Mouse (Mus musculus): ENCODE measurements at regions not wholly inside any gene's neighbourhood (a gene's known extent, or its start where the extent isn't known, plus 50 kb on each side); places are given as distances from the start of the nearest gene placed in this dataset.
"Not testable (repeated sequence)": the region's sequence is repeated elsewhere in the genome, so short reads cannot be mapped to it uniquely, and the experiment has no call there.

DNA sequence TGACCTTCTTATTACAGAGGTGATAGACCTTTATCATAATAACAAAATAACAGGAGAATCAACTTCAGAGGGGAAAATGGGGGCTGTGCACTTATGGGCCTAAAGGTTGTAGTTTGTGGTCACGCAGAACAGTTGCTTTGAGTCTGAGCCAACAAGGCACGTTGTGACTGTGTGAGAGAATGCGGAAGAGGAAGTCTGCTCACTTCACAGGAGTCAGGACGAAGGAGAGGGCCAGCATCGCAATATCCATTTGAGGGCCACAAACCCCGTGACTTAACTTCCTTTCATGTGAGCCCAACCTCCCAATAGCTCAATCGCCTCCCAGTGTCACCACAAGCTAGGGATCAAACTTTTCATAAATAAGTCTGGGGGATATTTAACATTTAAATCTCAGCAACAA is 246.6 kb upstream of the Jarid2 start:
- Histone ChIP-seq H3K4me3 (replicated peaks; ENCODE audit: low read length) (no peak overlapping the region), H3K27me3 (ENCODE audit: insufficient read depth, low read length) (0 out of 2 replicates have a peak, but pooled peaks cover 8% of the 10 kb centered on the region), H3K36me3 (ENCODE audit: insufficient read depth, low read length) (no peaks in the 10 kb centered on the region), H3K4me1 (replicated peaks; ENCODE audit: low read depth, low read length) (peaks cover 18% of the 10 kb centered on the region), H3K9me3 (ENCODE audit: low read length) (peaks cover 22% of the 10 kb centered on the region)
- TF ChIP-seq CTCF (conservative IDR thresholded peaks at IDR 0.05; ENCODE audit: low read length) (no peak), POU5F1 (IDR thresholded peaks at IDR 0.05; ENCODE audit: borderline replicate concordance, low read length) (no peak), NANOG (IDR thresholded peaks at IDR 0.05; ENCODE audit: borderline replicate concordance, low read length) (no peak)

DNA sequence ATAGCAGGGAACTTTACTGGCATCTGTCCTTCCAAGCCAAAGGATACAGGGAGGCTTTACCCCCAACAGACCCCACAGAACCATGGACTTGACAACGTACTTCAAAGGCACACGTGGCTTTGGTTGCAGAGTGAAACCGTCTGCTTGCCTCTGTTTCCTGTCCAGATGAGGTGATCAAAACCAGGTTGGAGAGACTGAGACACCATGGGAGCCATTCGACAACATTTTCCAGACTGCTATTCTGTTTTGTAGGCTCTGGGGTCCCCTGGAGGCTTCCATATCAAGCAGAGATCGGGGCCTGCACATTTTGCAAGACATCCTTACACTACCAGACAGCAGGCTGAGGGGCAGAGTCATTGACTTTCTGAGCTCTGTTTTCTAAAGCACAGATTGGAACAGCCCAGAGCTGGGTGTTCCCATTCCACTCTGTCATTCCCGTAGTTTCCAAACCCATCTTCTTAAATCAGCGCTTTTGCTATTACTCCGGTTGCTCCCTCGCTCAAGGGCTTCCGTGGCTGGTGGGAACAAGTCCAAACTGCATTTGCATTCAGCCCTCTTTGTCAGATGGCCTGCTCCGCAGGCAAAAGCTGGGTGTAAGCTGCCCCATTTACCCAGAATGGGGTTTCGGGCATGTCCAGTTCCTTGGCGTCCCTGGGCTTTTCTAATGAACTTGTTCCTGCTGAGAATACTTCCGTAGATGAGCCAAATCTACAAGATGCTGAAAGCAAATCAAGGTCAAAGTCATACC is 244.5 kb upstream of the Jarid2 start:
- peaks cover 18% of the 10 kb centered on the region for H3K4me1 ChIP-seq (replicated peaks; ENCODE audit: low read depth, low read length)
- H3K9me3 ChIP-seq (ENCODE audit: low read length), result peaks cover 4% of the 10 kb centered on the region
- TF ChIP-seq CTCF (conservative IDR thresholded peaks at IDR 0.05; ENCODE audit: low read length) (no peak), POU5F1 (IDR thresholded peaks at IDR 0.05; ENCODE audit: borderline replicate concordance, low read length) (no peak), NANOG (IDR thresholded peaks at IDR 0.05; ENCODE audit: borderline replicate concordance, low read length) (no peak)
- H3K36me3 ChIP-seq (ENCODE audit: insufficient read depth, low read length), result no peaks in the 10 kb centered on the region
- 0 out of 2 replicates have a peak, but pooled peaks cover 8% of the 10 kb centered on the region for H3K27me3 ChIP-seq (ENCODE audit: insufficient read depth, low read length)
- H3K4me3 ChIP-seq (replicated peaks; ENCODE audit: low read length), result no peak overlapping the region

DNA sequence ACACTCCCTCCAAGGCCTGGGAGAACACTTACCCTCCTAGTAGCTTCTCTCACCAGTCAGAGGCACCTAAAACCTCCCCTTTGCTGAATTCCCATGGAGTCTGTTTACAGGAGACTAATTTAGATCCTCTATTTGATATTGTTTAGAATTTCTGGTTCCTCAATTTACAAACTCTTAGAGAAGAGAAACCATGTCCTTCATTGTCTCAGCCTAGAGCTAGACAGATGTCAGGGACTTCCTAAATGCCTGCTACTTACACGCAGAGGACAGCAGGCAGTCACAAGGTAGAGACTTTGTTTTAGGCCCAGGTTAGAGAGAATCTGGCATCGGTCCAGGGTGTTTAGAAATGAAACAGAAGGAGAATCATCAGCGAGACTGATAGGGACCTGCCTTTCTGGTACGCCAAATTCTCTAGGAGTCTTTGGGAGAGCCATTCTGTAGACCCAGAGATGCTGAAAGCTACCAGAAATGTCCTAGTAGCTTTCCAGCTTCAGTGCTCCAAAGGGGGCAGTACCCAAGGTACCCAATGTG is 238.3 kb upstream of the Jarid2 start:
- Histone ChIP-seq H3K36me3 (ENCODE audit: insufficient read depth, low read length) (no peaks in the 10 kb centered on the region), H3K27me3 (ENCODE audit: insufficient read depth, low read length) (0 out of 2 replicates have a peak, but pooled peaks cover 3% of the 10 kb centered on the region), H3K4me3 (replicated peaks; ENCODE audit: low read length) (no peak overlapping the region), H3K9me3 (ENCODE audit: low read length) (no peaks in the 10 kb centered on the region), H3K4me1 (replicated peaks; ENCODE audit: low read depth, low read length) (peaks cover 2% of the 10 kb centered on the region; the same call in 1 of the 2 replicates)
- no peak for TF ChIP-seq CTCF (conservative IDR thresholded peaks at IDR 0.05; ENCODE audit: low read length)
- no peak for TF ChIP-seq POU5F1 (IDR thresholded peaks at IDR 0.05; ENCODE audit: borderline replicate concordance, low read length)
- no peak for TF ChIP-seq NANOG (IDR thresholded peaks at IDR 0.05; ENCODE audit: borderline replicate concordance, low read length)

DNA sequence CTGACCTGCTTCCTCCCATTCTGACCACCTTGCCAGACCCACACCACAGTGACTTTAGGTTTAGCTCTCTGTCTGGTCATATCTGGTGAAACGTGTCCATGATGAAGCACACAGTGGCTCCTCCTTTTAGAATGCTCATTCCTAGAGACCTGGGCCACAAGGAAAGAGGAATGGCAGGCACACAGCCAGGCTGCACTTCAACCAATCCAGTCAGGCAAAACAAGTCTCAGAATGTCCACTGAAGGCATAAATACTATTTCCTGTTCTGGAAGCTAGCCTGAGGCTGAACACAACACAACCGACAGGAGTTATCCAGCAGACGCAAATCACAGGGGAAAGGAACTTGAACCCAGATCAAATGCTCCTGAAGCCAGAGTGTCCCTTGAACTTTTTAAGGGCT is 235.4 kb upstream of the Jarid2 start:
- TF ChIP-seq CTCF (conservative IDR thresholded peaks at IDR 0.05; ENCODE audit: low read length) (no peak), NANOG (IDR thresholded peaks at IDR 0.05; ENCODE audit: borderline replicate concordance, low read length) (no peak), POU5F1 (IDR thresholded peaks at IDR 0.05; ENCODE audit: borderline replicate concordance, low read length) (no peak)
- no peaks in the 10 kb centered on the region for H3K4me1 ChIP-seq (replicated peaks; ENCODE audit: low read depth, low read length)
- H3K9me3 ChIP-seq (ENCODE audit: low read length), result no peaks in the 10 kb centered on the region
- no peaks in the 10 kb centered on the region for H3K36me3 ChIP-seq (ENCODE audit: insufficient read depth, low read length)
- no peak overlapping the region for H3K4me3 ChIP-seq (replicated peaks; ENCODE audit: low read length)
- no peaks in the 10 kb centered on the region for H3K27me3 ChIP-seq (ENCODE audit: insufficient read depth, low read length)

DNA sequence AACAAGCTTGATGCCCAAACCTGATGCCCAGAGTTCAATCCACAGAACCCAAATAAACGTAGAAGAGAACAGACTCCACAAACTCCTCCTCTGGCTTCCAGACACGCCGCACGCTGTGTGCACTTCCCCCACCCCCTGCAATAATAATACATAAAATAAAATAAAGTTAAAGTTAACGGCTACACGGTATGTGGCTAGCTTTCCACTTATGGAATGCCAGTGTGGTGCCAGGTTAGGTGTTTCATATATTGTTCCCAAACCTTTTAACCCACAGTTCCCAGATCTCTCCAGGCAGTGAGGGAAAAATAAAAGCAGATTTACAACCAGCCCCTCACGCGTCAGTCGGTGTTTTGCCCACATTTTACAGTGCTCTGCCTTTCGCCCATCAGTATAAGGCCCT is 233.8 kb upstream of the Jarid2 start:
- no peak for TF ChIP-seq POU5F1 (IDR thresholded peaks at IDR 0.05; ENCODE audit: borderline replicate concordance, low read length)
- TF ChIP-seq CTCF (conservative IDR thresholded peaks at IDR 0.05; ENCODE audit: low read length), result no peak
- no peak for TF ChIP-seq NANOG (IDR thresholded peaks at IDR 0.05; ENCODE audit: borderline replicate concordance, low read length)
- H3K36me3 ChIP-seq (ENCODE audit: insufficient read depth, low read length), result no peaks in the 10 kb centered on the region
- H3K9me3 ChIP-seq (ENCODE audit: low read length), result no peaks in the 10 kb centered on the region
- no peaks in the 10 kb centered on the region for H3K27me3 ChIP-seq (ENCODE audit: insufficient read depth, low read length)
- H3K4me3 ChIP-seq (replicated peaks; ENCODE audit: low read length), result no peak overlapping the region
- H3K4me1 ChIP-seq (replicated peaks; ENCODE audit: low read depth, low read length), result no peaks in the 10 kb centered on the region

GRCm38 (mm10) chr13:44496596-44496995 is 232.7 kb upstream of the Jarid2 start:
- H3K4me3 ChIP-seq (replicated peaks; ENCODE audit: low read length), result no peak overlapping the region
- H3K27me3 ChIP-seq (ENCODE audit: insufficient read depth, low read length), result no peaks in the 10 kb centered on the region
- TF ChIP-seq CTCF (conservative IDR thresholded peaks at IDR 0.05; ENCODE audit: low read length) (no peak), NANOG (IDR thresholded peaks at IDR 0.05; ENCODE audit: borderline replicate concordance, low read length) (no peak), POU5F1 (IDR thresholded peaks at IDR 0.05; ENCODE audit: borderline replicate concordance, low read length) (no peak)
- H3K9me3 ChIP-seq (ENCODE audit: low read length), result no peaks in the 10 kb centered on the region
- H3K4me1 ChIP-seq (replicated peaks; ENCODE audit: low read depth, low read length), result no peaks in the 10 kb centered on the region
- no peaks in the 10 kb centered on the region for H3K36me3 ChIP-seq (ENCODE audit: insufficient read depth, low read length)

DNA sequence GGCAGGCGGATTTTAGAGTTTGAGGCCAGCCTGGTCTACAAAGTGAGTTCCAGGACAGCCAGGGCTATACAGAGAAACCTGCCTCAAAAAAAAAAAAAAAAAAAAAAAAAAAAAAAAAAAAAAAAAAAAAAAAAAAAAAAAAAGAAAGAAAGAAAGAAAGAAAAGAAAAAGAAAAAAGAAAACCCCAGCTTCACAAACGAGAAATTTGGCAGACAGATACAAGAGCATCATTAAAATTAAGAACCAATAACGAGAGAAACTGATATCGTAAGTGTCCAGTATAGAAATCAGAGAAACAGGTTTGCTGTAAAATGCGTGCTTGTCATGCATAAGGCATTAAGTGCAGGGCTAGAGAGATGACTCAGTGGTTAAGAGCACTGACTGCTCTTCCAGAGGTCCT is 228.4 kb upstream of the Jarid2 start:
- not testable (repeated sequence) for H3K9me3 ChIP-seq (ENCODE audit: low read length); H3K36me3 ChIP-seq (ENCODE audit: insufficient read depth, low read length); H3K4me3 ChIP-seq (replicated peaks; ENCODE audit: low read length)

GRCm38 (mm10) chr13:44501777-44502321 is 227.4 kb upstream of the Jarid2 start:
- TF ChIP-seq NANOG (IDR thresholded peaks at IDR 0.05; ENCODE audit: borderline replicate concordance, low read length) (no peak), POU5F1 (IDR thresholded peaks at IDR 0.05; ENCODE audit: borderline replicate concordance, low read length) (no peak), CTCF (conservative IDR thresholded peaks at IDR 0.05; ENCODE audit: low read length) (no peak)
- H3K4me3 ChIP-seq (replicated peaks; ENCODE audit: low read length), result no peak overlapping the region
- H3K4me1 ChIP-seq (replicated peaks; ENCODE audit: low read depth, low read length), result 0 out of 2 replicates have a peak, but pooled peaks cover 2% of the 10 kb centered on the region
- no peaks in the 10 kb centered on the region for H3K36me3 ChIP-seq (ENCODE audit: insufficient read depth, low read length)
- no peaks in the 10 kb centered on the region for H3K27me3 ChIP-seq (ENCODE audit: insufficient read depth, low read length)
- H3K9me3 ChIP-seq (ENCODE audit: low read length), result no peaks in the 10 kb centered on the region

More for the DNA sequence above, 228.4 kb upstream of the Jarid2 start:
- H3K4me1 ChIP-seq (replicated peaks; ENCODE audit: low read depth, low read length); H3K27me3 ChIP-seq (ENCODE audit: insufficient read depth, low read length): not testable (repeated sequence)

Data from E14TG2a.4 (cell line).